Mouse (Mus musculus) layer of hippocampus, postnatal 10 days (tissue): Measurements from ENCODE around the gene Man2c1. TPM values are rescaled to one million over a fixed set of nuclear protein-coding genes. Genes with fewer than 3 reads are reported as not detected.

Experiments used
- DNase-seq, 2 experiments: peaks; one replicate each; pipeline ENCODE4 v3.0.0; 2021; ENCODE audit warnings: low spot score in 2 of 2
- long read RNA-seq: library from polyadenylated mRNA; stranded (forward); transcript quantifications from one replicate; pipeline ENCODE4 v2.0.0, GENCODE M21; 2023
- total RNA-seq, 2 experiments: library from RNA; stranded (reverse); gene quantifications; 2 replicates each; pipeline ENCODE4 v1.2.3; 2021

The Man2c1 gene
- total RNA-seq = 100 to 1,000 TPM; 138 to 140 TPM
- long read RNA-seq, transcript Man2c1-211 (26 exons, 3,820 nt) = major isoform, 16 of 37 reads
- long read RNA-seq, partial matches to known transcripts = 12 of 37 reads
- long read RNA-seq, other reads (novel, unspliced or antisense) = 7 of 37 reads

DNA sequence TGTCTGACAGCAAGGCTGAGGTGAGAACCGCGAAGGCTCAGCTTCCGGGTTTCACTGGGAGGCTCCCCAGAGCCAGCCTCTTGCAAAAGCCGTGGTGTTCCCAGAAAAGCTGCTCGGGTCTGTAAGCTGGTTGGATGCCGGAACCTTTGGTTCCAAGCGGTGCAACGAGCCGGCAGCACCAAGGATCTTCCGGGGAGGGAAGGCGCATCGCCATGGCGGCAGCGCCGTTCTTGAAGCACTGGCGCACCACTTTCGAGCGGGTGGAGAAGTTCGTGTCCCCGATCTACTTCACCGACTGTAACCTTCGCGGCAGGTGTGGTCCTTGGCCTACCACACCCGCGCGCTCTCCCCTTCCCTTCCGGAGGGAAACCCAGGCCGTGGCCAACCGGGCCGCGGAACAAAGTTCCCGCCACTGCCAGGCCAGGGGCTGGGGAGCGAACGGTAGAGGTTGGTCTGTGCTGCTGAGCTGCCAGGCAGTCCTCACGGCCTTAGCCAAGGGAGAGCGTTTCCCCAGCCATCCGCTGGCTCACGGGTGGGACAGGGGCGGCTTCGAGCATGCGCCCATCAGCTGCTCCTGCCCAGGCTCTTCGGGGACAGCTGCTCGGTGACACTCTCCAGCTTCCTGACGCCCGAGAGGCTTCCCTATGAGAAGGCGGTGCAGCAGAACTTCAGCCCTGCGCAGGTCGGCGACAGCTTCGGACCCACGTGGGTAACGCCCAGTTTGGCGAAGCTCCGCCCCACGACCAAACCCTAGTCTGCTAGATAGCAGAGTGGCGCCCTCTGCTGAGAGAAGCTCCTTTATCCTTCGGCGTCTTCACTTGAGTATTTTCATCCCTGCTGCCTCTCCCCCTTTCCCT, at the start of gene Man2c1:
Gene Man2c1, plus strand, starts transcription at position 114 of the 857 bp plus-strand sequence.
- DNase-seq = peak; percentile 93 to 95

DNA sequence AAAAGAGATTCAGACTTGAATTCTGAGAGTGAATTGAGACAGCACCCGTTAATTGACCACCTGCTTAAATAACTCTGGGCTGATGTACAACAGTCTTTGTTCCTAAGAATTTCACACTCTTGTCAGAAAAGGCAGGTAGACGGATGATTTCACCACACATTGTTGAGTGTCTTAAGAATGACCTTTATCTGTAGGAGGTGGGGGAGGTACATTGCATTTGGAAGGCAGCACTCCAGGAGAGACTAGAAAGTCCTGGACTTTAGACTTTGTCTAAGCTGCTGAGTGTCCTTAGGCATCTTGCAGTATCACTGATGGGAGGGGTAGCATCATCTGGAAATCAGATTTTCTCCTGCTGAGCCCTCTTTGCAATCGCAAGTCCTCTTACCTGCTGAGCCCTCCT, 48.3 kb upstream of the Man2c1 start:
- no peak for DNase-seq

DNA sequence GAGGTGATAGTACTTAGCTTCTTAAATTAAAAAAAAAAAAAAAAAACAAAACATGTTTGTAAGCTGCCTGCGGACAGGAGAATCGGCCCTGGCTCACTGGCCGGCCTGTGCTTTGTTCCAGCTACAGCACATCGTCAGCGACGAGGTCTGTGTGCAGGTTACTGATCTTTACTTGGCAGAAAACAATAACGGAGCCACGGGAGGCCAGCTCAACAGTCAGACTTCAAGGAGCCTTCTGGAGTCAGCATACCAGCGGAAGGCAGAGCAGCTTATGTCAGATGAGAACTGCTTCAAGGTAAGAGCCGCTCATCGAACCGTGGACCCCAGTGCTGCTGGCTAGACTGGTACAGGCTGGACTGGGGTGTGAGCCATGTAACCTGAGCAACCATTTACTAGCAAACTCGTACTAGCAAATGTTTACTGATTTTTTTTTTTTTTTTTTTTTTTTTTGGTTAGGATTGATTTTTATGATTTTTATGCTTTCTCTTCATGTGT, 13.2 kb upstream of the Man2c1 start:
- DNase-seq = no peak

DNA sequence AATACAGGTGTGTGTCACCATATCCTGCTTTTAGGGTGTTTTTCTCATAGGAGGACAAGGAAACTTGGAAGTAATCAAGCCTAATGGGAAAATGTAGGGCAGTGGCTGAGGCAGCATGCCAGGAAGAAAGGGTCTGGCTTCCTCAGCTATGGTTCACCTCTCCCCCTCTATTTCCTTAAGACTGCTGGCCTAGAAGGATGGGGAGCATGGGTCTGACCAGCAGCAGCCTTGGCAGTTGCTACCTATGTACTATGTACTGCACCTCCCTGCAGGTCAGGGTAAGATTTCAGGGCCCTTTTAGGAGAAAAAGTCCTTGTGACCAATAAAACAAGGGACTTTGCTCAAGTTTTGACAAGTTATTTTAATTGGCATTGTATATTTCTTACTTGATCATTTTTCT, 849 bp upstream of the Man2c1 start:
- no peak for DNase-seq

DNA sequence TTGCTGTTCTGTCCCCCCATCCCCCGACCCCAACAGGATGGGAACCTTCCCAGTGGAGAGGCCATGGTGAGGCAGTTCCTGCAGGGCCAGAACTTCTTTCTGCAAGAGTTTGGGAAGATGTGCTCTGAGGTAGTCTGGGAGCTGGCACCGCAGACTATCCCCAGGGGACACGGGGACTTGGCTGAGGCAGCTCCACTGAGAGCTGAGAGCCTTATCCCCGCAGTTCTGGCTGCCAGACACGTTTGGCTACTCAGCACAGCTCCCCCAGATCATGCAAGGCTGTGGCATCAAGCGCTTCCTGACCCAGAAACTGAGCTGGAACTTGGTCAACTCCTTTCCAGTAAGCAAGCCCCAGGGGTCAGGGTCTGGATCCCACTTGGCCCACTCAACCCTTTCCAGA, 6.8 kb downstream of the Man2c1 start:
- DNase-seq = no peak

DNA sequence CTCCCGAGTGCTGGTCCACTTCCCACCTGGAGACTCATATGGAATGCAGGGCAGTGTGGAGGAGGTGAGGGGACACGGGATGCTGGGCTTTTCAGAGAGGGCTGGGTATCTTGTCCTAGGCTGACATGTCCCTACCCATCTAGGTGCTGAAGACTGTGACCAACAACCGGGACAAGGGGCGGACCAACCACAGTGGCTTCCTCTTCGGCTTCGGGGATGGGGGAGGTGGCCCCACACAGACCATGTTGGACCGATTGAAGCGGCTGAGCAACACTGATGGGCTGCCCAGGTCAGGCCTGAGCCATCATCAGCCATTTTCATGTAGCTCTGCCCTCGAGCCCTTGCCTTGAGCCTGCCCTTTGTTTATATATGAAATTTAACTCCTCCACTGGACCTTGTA, 7.3 kb downstream of the Man2c1 start:
- no peak for DNase-seq

DNA sequence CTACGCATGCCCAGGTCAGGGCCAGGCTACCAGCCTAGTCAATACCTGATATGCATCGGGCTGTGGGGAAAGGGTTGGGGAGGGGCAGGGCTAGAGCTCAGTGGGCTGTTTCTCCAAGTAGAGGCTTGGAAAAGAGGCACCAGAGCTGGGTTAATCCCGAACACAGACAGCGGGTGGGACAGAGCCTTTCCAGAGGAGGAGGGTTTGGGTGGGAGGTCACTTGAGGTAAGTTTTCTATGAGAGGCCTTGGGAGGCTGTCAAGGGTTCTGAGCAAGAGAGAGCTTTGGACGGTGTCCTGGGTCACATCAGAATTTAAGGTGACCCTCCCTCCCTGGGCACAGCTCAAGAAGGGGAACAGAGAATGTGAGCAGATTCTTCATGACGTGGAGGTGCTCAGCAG, 8.0 kb downstream of the Man2c1 start:
- no peak for DNase-seq

DNA sequence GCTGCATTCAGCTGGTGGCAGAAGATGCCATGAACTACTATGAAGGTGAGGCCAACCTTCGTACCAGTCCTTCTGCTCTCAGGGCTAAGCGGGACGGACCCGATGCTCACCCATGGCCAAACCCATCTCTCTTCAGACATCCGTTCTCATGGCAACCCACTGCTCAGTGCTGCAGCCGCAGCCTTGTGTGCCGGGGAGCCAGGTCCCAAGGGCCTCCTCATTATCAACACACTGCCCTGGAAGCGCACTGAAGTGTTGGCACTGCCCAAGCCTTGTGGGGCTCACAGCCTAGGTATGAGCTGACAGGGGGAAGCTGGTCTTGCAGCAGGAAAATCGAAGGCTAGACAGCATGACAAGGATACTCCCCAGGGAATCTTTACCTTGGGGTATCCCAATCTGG, 8.6 kb downstream of the Man2c1 start:
- no peak for DNase-seq

DNA sequence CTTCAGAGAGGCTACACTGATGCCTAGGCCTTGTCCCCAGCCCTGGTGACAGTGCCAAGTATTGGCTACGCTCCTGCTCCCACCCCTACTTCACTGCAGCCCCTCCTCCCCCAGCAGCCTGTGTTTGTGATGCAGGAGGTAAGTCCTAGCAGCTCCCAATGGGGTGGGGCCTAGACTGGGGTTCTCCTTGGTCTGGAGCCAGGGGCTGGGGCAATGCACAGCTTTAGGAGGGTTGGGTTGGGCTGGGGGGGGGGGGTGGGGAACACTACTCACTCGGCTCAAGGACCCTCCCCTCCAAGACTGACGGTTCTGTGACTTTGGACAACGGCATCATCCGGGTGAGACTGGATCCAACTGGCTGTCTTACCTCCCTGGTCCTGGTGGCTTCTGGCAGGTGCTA, 9.1 kb downstream of the Man2c1 start:
- DNase-seq = no peak

DNA sequence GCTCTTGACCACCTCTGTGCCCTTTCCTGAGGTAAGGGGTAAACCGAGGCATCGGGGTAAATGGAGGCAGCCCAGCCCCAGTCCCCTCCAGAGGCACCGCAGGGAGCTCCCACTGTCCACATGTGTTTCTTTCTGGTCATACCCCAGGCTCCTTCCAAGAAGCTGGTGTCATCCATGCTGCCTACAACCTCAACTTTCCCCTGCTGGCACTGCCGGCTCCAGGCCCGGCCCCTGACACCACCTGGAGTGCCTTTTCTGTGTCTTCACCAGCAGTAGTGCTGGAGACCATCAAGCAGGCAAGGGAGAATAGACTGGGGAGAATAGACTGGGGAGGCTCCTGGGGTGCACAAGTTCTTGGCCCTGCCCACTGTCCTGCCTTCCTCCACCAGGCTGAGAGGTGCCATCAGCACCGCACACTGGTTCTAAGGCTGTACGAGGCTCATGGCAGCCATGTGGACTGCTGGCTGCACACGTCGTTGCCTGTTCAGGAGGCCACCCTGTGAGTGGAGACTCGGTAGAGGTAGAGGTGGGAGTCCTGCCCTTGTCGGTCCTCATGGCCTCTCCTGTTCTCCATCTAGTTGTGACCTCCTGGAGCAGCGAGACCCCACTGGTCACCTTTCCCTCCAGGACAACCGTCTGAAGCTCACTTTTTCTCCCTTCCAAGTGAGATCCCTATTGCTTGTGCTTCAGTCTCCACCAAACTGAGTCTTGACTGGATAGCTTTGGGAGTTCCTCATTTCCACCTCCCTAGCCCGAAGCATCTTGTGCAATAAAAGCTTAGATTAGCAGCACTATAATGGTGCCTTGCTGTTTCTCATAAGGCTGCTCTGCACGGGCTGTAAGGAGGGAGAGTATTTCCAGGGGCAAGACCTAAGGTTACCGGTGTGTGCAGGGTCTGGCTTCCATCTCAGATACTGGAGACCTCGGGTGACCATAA, 11.2 kb downstream of the Man2c1 start:
- no peak for DNase-seq

DNA sequence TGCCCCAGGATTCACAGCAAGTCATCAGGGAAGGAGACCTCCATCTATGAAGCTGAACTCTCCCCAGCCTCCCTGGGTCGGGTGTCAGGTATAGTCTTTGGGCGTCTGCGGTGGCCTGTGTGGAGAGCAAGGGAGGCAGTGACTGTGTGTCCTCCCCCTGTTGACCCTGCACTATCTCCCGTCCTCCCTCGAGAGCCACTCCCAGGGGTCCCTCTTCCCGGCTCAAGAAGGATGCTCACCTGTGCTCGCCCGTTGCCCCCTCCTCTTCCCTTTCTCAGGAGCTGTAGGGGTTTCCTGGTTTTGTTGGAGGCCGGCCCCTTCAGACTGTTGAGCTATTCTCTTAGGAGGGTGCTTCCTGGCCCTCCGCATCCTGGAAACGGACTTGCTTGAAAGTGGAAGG, 12.7 kb downstream of the Man2c1 start:
- no peak for DNase-seq

DNA sequence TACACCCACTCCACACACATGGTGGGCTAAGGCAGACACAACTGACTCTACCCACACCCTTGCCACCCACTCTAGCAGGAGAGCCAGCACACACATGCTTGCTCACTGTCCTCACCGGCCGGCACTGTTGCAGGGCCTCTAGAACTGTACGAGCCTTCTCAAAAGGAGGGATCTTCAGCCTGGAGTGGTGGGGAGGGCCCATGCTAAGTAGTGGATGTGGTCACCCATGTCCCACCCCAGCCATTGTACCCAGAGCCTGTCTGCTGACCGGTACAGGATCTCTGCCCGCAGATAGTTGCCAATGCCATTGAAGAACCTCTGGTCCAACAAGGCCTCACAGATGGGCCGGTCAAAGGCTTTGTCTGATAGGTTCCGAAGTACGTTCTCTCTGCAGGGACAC, 14.3 kb downstream of the Man2c1 start:
- no peak for DNase-seq

DNA sequence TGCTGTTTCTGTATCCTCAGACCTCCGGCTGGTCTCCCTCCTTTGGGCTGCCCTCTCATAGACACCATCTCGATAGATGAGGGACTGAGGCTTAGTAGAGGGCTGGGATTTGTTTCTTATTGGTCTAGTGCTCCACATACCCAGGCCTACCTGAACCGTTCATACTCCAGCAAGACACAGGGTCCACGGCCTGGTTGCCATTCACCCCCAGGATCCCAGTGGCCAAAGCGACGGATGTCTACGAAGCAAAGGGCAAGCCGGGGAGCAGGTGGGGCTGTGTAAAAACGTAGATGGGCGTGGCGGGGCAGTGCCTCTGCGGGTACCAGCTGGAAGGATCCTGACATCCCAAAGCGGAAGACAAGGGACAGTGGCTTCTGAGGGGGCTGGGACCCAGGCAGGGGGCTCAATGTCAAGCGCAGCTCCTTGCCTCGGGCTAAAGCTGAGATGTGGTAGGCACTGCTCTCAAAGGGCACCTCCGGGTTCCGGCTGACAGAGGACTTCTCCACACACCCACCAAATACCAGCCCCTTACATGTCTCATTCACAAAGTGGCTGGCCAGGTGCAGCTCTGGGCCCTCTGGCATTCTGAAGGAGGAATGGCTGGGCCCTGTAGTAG, 16.1 kb downstream of the Man2c1 start:
- DNase-seq = no peak

DNA sequence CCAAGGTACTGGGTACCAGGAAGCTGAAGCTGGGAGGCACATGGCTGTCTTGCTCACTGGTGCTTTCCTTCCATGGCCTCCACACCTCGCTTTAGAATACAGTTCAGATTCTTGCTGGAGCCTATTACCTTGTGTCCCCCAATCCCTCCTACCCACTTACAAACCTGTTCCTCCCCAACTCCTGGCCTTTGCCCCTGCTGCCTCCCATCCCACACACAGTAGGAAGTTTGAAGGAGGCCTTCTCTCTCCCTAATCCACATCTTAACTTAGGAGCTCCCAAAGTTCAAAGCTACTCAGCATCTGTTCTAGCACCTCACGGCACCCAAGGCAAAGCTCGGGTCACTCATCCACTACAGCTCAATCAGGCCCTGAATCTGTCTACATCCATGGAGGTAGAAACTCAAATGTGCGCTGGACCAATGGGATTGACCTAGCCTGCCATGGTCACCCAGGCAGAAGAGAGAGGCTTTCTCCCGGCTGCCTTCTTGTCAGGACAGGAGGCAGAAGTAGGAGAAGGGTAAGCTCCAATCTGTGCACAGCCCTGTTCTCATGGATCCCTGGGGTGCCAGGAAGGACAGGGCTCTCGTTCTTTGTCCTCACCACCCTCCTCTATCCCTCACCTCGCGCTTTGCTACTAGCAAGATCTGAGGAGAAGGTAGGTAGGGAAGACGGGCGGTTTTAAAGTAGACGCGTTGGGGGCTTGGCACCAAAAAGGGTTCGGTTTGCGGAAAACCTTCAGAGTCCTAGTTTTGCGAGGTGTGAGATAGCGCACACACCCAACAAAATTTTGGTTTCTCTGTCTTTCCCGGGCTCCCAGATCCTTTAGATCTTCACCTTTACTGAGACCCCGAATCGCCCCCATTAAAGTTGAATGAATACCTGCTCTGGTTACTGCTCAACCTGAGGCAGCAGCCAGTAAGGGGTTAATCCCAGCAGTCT, 17.0 kb downstream of the Man2c1 start:
- peak in 1 of 2 experiments; percentile 37 for DNase-seq

DNA sequence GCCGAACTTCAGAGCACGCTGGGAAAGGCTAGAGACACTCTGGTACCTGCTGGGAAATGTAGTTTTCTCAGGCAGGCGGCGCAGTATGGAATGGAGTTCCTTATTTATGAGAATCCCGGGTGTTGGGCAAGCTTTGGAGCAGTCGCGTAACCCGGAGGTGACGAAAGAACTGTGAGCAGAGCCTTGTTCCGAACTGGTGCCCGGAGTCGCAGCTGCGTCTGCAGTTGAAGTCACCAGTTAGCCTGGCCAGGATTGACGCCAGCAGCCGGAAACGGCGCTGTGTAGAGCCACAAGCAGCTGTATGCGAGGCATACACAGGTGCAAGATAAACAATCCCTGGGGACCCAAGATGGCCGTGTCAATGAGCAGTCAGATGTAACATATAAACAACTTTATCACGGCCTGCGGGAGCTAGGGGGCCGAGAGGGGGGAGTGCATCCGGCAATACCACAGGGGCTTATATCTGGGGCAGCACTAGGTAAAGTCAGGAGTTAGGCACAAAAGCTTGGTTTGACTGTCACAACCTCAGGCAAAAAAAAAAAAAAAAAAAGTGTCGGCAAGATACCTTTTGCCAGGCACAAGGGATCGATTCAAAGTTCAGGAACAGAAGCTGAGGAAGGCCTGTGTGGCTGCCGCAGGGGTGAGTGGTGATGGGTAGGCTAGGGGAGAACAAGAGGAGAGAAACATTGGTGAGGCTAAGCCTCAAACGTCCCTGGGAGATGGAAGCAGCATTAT, 17.8 kb downstream of the Man2c1 start, which contains the start of gene Neil1:
Gene Neil1, minus strand, starts transcription at position 162 of the 735 bp plus-strand sequence.
- DNase-seq = peak; percentile 79 to 84

DNA sequence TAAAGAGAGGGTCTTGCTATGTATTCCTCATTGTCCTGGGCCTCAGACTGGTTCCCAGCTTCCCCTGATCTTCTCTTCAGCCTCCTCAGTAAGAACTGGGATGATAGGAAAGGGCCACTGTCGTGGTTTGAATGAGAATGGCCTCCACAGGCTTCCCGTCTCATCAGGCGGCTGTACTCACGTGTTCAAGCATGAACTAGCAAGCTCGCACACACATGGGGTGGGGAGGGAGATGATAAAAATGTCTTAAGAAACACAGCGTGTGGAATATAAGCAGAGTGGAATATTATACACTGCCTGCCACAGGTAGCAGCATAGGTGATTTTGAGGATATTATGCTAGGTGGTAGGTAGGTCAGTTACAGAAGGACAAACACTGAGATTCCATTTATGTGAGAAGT, 18.5 kb downstream of the Man2c1 start:
- DNase-seq = no peak

DNA sequence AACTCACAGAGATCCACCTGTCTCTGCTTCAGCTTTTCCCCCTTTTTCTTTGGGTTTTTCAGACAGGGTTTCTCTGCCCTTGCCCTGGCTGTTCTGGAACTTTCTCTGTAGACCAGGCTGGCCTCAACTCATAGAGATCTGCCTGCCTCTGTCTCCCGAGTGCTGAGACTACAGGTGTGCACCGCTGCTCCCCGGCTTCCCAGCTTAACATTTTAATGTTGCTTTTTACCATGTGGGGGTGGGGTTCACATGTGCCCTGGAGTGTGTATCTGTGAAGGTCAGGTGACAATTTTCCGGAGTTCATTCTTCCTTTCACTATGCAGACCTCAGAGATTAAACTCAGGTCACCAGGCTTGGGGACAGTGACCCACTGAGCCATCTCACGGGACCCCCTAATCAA, 19.7 kb downstream of the Man2c1 start:
- DNase-seq = no peak

DNA sequence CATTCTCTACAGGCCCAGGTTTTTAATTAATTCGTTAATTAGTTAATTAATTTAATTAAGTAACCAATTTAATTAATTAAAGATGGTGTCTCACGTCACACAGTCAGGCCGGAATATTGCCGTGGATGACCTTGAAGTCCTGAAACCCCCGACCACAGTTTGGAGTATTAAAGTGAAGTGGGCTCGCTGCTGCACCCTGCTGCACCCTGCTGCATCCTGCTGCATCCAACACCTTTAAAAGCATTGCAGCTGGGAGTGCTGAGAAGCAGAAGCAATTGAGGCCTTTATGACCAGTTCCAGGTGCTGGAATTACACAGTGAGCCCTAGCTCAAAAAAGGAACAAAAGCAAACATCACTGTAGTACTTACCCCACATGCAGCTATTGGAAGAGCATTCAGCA, 21.8 kb downstream of the Man2c1 start:
- no peak for DNase-seq

DNA sequence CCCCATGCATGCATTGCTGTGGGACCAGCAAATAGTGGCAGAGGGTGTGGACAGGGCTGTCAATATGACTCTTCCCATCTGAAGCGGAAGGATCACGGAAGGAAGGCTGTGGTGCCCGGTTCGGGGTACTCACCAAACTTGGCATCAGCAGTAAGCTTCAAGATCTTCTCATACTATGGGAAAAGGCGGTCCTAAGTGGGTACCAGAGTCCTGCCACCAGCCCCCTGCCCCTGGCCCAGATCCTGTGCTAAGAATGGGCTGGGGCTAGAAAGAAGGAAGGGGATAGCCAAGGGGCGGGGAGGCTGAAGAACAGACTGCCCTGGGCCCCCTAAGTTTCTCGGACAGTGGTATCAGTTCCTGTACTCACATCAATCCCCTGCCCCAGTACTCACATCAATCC, 25.9 kb downstream of the Man2c1 start:
- DNase-seq = no peak
